Mouse (Mus musculus): ENCODE data around the gene Pgd.
"Not testable (repeated sequence)": the region's sequence is repeated elsewhere in the genome, so short reads cannot be mapped to it uniquely, and the experiment has no call there.

Gene Pgd

DNA sequence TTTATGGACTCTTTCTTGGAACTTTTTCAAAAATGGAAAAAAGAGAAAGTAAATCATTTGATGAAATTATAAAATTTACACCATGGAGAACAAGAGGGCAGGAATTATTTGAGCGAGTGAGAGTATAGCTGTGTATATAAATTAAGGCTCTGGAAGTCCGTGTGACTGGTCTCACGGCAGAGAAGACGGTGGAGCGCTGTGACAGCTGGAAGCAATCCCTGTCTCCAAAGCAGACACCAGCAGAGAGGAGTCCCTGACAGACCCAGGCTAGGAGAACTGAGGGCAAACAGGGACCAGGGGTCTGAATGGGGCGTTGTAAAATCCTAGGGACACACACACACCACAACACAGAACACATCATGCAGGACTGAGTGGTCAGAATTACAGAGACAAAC, 40.5 kb downstream of the Pgd start:
- H3K4me3 ChIP-seq (replicated peaks; ENCODE audit: low read length), result peak overlapping the region; percentile 26; the same call in 1 of the 2 replicates
- TF ChIP-seq CTCF (conservative IDR thresholded peaks at IDR 0.05; ENCODE audit: low read length), result no peak
- TF ChIP-seq POU5F1 (IDR thresholded peaks at IDR 0.05; ENCODE audit: borderline replicate concordance, low read length), result no peak
- TF ChIP-seq NANOG (IDR thresholded peaks at IDR 0.05; ENCODE audit: borderline replicate concordance, low read length), result no peak
- peaks cover 48% of the 10 kb centered on the region for H3K36me3 ChIP-seq (ENCODE audit: insufficient read depth, low read length)
- H3K27me3 ChIP-seq (ENCODE audit: insufficient read depth, low read length), result no peaks in the 10 kb centered on the region
- H3K9me3 ChIP-seq (ENCODE audit: low read length), result no peaks in the 10 kb centered on the region
- H3K4me1 ChIP-seq (replicated peaks; ENCODE audit: low read depth, low read length), result peaks cover 80% of the 10 kb centered on the region

DNA sequence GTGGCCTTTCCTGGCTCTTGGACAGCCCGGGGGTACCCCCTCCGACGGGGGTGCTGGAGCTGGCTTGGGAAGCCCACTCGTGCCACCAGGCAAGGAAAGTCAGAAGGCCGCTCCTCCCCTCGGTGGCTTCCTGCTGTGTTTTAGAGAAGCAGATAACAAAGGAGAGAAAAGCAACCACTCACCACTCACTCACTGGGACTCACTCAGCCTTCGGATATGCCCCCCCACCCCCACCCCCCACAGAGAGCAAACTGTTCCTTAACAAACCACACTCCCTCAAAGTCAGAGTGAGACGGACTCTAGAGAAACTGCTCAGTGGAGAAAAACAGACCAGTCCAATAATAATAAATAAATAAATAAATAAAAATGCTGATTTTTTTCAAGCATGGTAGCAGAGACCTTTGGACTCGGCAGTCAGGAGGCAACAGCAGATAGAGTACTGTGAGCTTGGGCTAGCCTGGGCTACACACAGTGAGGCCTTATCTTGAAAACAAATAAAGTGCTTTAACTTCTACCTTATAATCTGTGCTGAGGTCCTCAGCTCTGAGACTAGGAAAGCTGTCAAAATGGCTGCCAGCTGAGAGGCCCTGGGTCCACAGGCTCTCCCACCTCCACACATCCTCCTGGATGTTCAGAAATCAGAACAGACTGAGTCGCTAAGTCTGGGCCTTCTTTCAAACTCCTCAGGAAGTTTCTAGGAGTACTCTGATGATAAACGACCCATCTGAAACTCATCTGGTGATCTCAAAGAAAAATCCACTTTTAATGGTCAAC, 41.0 kb downstream of the Pgd start:
- Histone ChIP-seq H3K36me3 (ENCODE audit: insufficient read depth, low read length) (peaks cover 43% of the 10 kb centered on the region), H3K4me3 (replicated peaks; ENCODE audit: low read length) (no peak overlapping the region; the same call in 1 of the 2 replicates), H3K9me3 (ENCODE audit: low read length) (no peaks in the 10 kb centered on the region), H3K4me1 (replicated peaks; ENCODE audit: low read depth, low read length) (peaks cover 79% of the 10 kb centered on the region), H3K27me3 (ENCODE audit: insufficient read depth, low read length) (no peaks in the 10 kb centered on the region)
- TF ChIP-seq POU5F1 (IDR thresholded peaks at IDR 0.05; ENCODE audit: borderline replicate concordance, low read length) (no peak), NANOG (IDR thresholded peaks at IDR 0.05; ENCODE audit: borderline replicate concordance, low read length) (peak; percentile 34; the same call in 1 of the 2 replicates), CTCF (conservative IDR thresholded peaks at IDR 0.05; ENCODE audit: low read length) (no peak)

DNA sequence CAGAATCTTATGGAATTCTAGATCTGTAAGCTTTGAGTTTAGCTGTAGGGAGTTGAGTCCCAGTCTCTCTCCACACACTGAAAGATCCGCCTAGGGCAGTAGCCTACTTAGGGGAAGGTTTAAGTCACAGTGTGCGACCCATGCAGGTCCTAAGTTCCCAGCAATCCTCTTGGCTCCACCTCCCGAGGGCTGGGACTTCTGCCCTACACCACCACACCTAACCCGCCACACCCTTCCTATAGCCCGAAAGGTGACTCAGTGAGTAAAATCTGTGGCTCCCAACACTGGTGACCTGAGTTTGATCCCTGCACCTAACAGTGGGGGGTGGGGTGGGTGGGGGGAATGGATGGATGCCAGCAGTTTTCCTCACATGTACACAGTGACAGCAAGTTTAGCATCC, 43.1 kb downstream of the Pgd start:
- Histone ChIP-seq H3K9me3 (ENCODE audit: low read length) (no peaks in the 10 kb centered on the region), H3K4me1 (replicated peaks; ENCODE audit: low read depth, low read length) (peaks cover 88% of the 10 kb centered on the region), H3K4me3 (replicated peaks; ENCODE audit: low read length) (peak overlapping the region; percentile 30), H3K36me3 (ENCODE audit: insufficient read depth, low read length) (peaks cover 23% of the 10 kb centered on the region), H3K27me3 (ENCODE audit: insufficient read depth, low read length) (no peaks in the 10 kb centered on the region)
- TF ChIP-seq CTCF (conservative IDR thresholded peaks at IDR 0.05; ENCODE audit: low read length), result no peak
- no peak for TF ChIP-seq POU5F1 (IDR thresholded peaks at IDR 0.05; ENCODE audit: borderline replicate concordance, low read length)
- TF ChIP-seq NANOG (IDR thresholded peaks at IDR 0.05; ENCODE audit: borderline replicate concordance, low read length), result no peak

DNA sequence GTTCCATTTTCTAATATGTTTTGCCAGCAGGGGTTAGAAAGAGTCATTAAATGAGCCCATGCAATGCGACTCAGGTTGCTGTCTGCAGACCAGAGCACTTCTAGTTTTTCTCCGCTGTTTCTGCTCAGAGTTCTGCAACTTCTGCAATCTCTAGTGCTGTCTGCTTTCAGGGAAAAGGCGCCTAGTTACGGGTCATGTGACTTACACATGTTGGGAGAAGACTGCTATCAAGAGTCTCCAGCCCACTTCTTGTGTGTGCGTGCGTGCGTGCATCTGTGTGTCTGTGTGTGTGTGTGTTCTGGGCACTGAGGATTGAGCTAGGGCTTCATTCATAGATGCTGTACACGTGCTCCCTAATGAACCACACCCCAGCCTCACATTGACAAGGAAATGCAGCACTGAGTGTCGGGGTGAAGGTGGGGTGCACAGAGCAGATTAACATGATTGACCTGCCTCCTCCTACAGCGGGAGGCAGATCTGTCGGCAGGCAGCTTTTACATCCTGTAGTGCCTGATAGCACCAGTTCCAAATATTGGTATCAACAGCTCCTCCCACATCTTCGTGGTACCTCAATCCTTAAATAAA, 46.5 kb downstream of the Pgd start:
- not testable (repeated sequence) for H3K4me3 ChIP-seq (replicated peaks; ENCODE audit: low read length); H3K27me3 ChIP-seq (ENCODE audit: insufficient read depth, low read length); H3K9me3 ChIP-seq (ENCODE audit: low read length)
- H3K36me3 ChIP-seq (ENCODE audit: insufficient read depth, low read length), result peaks cover 12% of the 10 kb centered on the region
- peaks cover 85% of the 10 kb centered on the region for H3K4me1 ChIP-seq (replicated peaks; ENCODE audit: low read depth, low read length)

DNA sequence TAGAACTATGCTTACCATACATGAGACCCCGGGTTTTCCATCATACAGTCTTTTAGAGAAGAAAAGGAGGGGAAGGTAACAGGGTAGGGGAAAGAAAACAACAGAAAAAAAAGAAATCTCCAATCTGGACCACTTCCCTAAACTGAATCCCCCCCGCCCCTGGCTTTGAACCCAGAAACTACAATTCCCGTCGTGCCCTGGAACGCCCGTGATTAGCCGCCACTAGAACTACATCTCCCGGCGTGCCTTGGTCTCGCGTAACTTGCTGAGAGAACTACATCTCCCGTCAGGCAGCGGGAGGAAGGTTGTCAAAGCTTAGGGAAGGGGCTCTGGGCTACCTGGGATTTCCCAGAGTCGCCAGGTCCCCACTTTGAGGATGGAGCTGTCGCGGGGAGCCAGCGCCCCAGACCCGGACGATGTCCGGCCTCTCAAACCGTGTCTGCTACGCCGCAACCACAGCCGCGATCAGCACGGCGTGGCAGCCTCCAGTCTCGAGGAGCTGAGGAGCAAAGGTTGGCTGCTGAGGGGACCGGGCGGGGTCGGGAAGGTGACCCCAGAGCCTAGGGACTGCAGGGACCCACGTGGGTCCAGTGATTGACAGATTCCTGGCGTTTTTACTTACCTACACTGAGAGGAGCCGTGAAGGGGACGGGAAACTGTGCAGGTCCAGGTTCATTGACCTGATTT, 62.6 kb downstream of the Pgd start, which contains the start of gene Dffa:
Dffa (plus strand) TSS at position 272 of the 687 bp plus-strand sequence.
- Histone ChIP-seq H3K4me3 (replicated peaks; ENCODE audit: low read length) (peak within 1 kb of the TSS; percentile 96), H3K4me1 (replicated peaks; ENCODE audit: low read depth, low read length) (peaks cover 26% of the 10 kb centered on the region), H3K36me3 (ENCODE audit: insufficient read depth, low read length) (peaks cover 12% of the 10 kb centered on the region), H3K9me3 (ENCODE audit: low read length) (no peaks in the 10 kb centered on the region), H3K27me3 (ENCODE audit: insufficient read depth, low read length) (no peaks in the 10 kb centered on the region)
- TF ChIP-seq CTCF (conservative IDR thresholded peaks at IDR 0.05; ENCODE audit: low read length) (no peak), NANOG (IDR thresholded peaks at IDR 0.05; ENCODE audit: borderline replicate concordance, low read length) (no peak), POU5F1 (IDR thresholded peaks at IDR 0.05; ENCODE audit: borderline replicate concordance, low read length) (no peak)

DNA sequence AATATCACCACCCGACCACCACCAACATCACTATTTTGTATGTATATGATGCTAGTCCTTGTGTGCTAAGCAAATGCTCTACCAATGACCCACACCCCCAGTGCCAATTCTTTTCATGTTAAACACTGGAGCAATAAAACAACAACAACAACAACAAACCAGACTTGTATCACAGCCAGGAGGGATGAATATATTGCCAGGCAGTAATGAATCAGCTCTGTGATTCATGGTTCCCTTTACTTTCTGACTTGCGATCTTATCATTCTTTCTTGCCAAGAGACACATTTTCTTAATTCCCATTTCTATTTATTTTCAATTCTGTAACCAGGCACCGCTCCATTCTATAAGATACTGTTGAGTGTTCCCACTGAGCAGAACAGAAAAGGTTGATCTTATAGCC, 65.1 kb downstream of the Pgd start:
- H3K4me3 ChIP-seq (replicated peaks; ENCODE audit: low read length), result no peak overlapping the region
- TF ChIP-seq CTCF (conservative IDR thresholded peaks at IDR 0.05; ENCODE audit: low read length) (no peak), POU5F1 (IDR thresholded peaks at IDR 0.05; ENCODE audit: borderline replicate concordance, low read length) (no peak), NANOG (IDR thresholded peaks at IDR 0.05; ENCODE audit: borderline replicate concordance, low read length) (no peak)
- peaks cover 33% of the 10 kb centered on the region for H3K4me1 ChIP-seq (replicated peaks; ENCODE audit: low read depth, low read length)
- H3K27me3 ChIP-seq (ENCODE audit: insufficient read depth, low read length), result no peaks in the 10 kb centered on the region
- no peaks in the 10 kb centered on the region for H3K9me3 ChIP-seq (ENCODE audit: low read length)
- H3K36me3 ChIP-seq (ENCODE audit: insufficient read depth, low read length), result peaks cover 5% of the 10 kb centered on the region

DNA sequence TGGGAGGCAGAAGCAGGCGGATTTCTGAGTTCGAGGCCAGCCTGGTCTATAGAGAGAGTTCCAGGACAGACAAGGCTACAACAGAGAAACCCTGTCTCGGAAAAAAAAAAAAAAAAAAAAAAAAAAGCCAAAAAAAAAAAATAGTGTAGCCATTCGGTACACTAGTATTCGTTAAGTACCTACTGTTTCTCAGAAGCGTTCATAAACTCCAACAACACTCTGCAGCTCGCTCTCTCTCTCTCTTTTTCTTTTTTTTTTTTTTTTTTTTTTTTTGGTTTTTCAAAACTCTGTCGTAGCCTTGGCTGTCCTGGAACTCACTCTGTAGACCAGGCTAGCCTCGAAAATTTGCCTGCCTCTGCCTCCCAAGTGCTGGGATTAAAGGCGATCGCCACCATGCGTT, 66.1 kb downstream of the Pgd start:
- not testable (repeated sequence) for H3K36me3 ChIP-seq (ENCODE audit: insufficient read depth, low read length); H3K27me3 ChIP-seq (ENCODE audit: insufficient read depth, low read length); H3K9me3 ChIP-seq (ENCODE audit: low read length)
- peaks cover 36% of the 10 kb centered on the region for H3K4me1 ChIP-seq (replicated peaks; ENCODE audit: low read depth, low read length)
- H3K4me3 ChIP-seq (replicated peaks; ENCODE audit: low read length), result peak overlapping the region; percentile 100; the same call in 1 of the 2 replicates
